Mouse (Mus musculus) ES-Bruce4 (cell line): ENCODE results near the gene Tead3. TPM values are rescaled to one million over a fixed set of nuclear protein-coding genes. Genes with fewer than 3 reads are reported as not detected.
A peak's percentile ranks its signal among the peaks of the same experiment; 100 is the strongest.
"Not testable (repeated sequence)": the region's sequence is repeated elsewhere in the genome, so short reads cannot be mapped to it uniquely, and the experiment has no call there.

ENCODE experiments used
- H3K27ac ChIP-seq: 2 replicates; pipeline ENCODE4 v1.5.1; 2012; ENCODE audit warnings: low read length, inconsistent platforms; ENCODE audit not compliant: insufficient read depth
- H3K27me3 ChIP-seq: 2 replicates; pipeline ENCODE4 v1.6.1; 2012; ENCODE audit warnings: mild to moderate bottlenecking, low read length, inconsistent platforms; ENCODE audit not compliant: control insufficient read depth, poor library complexity, insufficient read depth, severe bottlenecking
- H3K36me3 ChIP-seq: 2 replicates; pipeline ENCODE4 v1.6.1; 2012; ENCODE audit warnings: inconsistent platforms, mild to moderate bottlenecking, low read length, moderate library complexity; ENCODE audit not compliant: control insufficient read depth, poor library complexity, insufficient read depth, severe bottlenecking
- H3K4me1 ChIP-seq: one replicate; pipeline ENCODE4 v1.8.1; 2011; ENCODE audit warnings: low read length; ENCODE audit not compliant: control insufficient read depth, insufficient read depth
- H3K4me3 ChIP-seq: 2 replicates; pipeline ENCODE4 v1.5.1; 2011; ENCODE audit warnings: low read depth, mild to moderate bottlenecking, low read length
- H3K9ac ChIP-seq: 2 replicates; pipeline ENCODE4 v1.6.1; 2012; ENCODE audit warnings: low read depth, mild to moderate bottlenecking, inconsistent platforms; ENCODE audit not compliant: poor library complexity, severe bottlenecking
- H3K9me3 ChIP-seq: replicated peaks from 2 replicates; pipeline ENCODE4 v1.6.1; 2012; ENCODE audit warnings: mild to moderate bottlenecking, low read length, inconsistent platforms; ENCODE audit not compliant: control insufficient read depth, poor library complexity, insufficient read depth, severe bottlenecking
- CTCF ChIP-seq: IDR thresholded peaks from one replicate; pipeline ENCODE4 v1.8.1; 2011; ENCODE audit warnings: low read depth, low read length
- EP300 ChIP-seq: IDR thresholded peaks from 2 replicates; pipeline ENCODE4 v1.6.1; 2011; ENCODE audit warnings: low read depth, low read length; ENCODE audit not compliant: insufficient read depth
- POLR2A ChIP-seq: IDR thresholded peaks from one replicate; pipeline ENCODE4 v1.8.1; 2011; ENCODE audit warnings: low read length; ENCODE audit not compliant: insufficient read depth
- polyA plus RNA-seq: library from polyadenylated mRNA; stranded (reverse); fragments of >200 nt; gene quantifications from 2 replicates; pipeline ENCODE4 v1.2.4, GENCODE M21; 2011; ENCODE audit warnings: low read depth; ENCODE audit not compliant: missing spikeins, insufficient read depth, insufficient read length

The Tead3 gene
- polyA plus RNA-seq, 1 experiment, result 31.9 TPM

GRCm38 (mm10) chr17:28337547-28337946 is 13.1 kb downstream of the Tead3 start:
- no peaks in the 10 kb centered on the region for H3K27me3 ChIP-seq
- H3K27ac ChIP-seq, result no peak overlapping the region
- no peaks in the 10 kb centered on the region for H3K36me3 ChIP-seq
- TF ChIP-seq POLR2A, result no peak
- no peak for TF ChIP-seq CTCF
- TF ChIP-seq EP300, result no peak
- H3K9ac ChIP-seq, result no peak overlapping the region
- H3K9me3 ChIP-seq, result no peaks in the 10 kb centered on the region
- no peak overlapping the region for H3K4me3 ChIP-seq
- H3K4me1 ChIP-seq, result peaks cover 5% of the 10 kb centered on the region

DNA sequence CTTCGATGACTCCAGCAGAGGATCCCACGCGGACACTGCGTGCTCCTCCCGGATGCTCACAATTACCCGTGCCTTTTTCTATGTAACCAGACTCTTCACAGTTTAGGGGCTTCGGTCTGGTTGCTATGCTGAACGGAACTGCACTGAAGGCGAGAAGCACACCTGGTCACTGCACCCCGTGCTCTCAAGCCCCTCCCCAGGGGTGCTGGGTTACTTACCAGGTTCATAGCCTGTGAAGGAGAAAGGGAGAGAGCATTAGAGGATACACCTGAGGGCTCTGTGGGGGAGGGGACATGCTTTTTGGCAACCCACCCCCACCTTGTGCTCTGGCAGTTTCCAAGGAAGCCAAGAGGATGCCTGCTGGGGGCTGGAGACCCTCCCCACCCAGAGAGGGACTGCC is 15.3 kb downstream of the Tead3 start:
- Histone ChIP-seq H3K4me3 (no peak overlapping the region), H3K4me1 (peaks cover 8% of the 10 kb centered on the region), H3K9ac (no peak overlapping the region), H3K27ac (no peak overlapping the region), H3K9me3 (no peaks in the 10 kb centered on the region), H3K36me3 (peaks cover 13% of the 10 kb centered on the region), H3K27me3 (no peaks in the 10 kb centered on the region)
- no peak for TF ChIP-seq POLR2A
- no peak for TF ChIP-seq EP300
- no peak for TF ChIP-seq CTCF

DNA sequence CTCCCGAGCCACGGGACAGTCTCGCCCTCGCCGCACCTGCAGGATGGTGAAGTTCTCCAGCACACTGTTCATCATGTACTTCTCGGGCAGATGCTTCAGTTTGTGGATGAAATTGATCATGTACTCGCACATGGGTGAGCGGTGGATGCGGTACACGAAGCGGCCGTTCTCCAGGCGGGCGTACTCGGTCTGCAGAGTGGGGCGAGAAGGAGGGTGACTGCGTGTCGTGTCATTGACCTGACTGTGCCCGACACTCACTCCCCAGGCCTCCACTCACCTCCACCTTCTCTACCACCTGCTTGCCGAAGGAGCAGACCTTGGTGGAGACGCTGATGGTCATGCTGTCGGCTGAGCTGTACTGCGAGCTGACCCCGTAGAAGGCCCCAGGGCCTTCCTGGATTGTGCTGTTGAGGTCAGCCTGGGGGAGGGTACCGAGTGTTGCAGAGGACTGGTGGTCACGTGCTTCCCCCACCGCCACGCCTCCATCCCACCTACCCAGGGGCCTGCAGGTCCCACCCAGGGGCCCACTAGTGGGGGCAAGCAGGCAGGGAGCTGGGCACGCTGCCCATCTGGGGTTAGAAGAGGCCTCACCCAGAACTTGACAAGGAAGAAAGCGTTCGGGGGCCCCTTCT is 17.6 kb downstream of the Tead3 start:
- TF ChIP-seq EP300 (no peak), POLR2A (no peak), CTCF (no peak)
- no peak overlapping the region for H3K27ac ChIP-seq
- no peaks in the 10 kb centered on the region for H3K9me3 ChIP-seq
- H3K27me3 ChIP-seq, result no peaks in the 10 kb centered on the region
- peaks cover 8% of the 10 kb centered on the region for H3K4me1 ChIP-seq
- no peak overlapping the region for H3K4me3 ChIP-seq
- no peak overlapping the region for H3K9ac ChIP-seq
- H3K36me3 ChIP-seq, result peaks cover 30% of the 10 kb centered on the region

DNA sequence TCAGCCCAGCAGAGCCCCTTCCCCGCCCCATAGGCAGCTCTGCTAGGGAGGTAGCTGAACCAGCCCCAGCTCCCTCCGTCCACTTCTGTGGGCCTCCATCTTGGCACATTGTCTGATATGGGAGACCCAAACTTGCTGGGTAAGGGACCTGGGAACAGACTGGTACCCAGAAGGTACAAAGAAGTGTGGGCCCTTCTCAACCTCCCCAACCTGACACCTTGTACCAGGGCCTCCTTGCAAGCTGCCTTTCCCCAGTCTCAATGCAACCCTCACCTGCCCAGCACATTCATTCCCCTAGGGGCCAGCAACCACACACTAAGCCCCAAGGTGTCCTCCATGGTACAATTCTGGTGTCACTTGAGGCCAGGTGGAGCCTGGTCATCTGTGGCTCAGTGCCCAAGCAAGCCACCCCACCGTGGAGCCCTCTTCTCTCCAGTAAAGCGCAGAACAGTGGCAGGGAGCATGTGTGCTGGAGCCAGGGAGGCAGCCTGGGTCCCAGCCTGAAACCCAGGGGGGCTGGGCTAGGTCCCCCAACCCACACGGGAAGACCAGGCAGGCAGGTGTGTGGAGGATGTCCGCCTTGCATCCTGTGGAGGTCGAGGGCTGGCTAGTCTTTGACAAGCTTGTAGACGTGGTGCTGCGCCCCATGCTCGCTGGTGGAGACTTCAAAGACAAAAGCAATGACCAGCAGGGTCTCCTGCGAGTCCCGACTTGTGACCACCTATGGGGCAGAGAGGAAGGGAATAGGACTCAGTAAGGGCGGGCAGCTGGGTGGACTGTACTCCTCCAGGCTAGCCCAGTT is 18.3 kb downstream of the Tead3 start:
- H3K4me3 ChIP-seq, result no peak overlapping the region
- H3K27ac ChIP-seq, result no peak overlapping the region
- no peak for TF ChIP-seq CTCF
- no peak for TF ChIP-seq POLR2A
- no peak for TF ChIP-seq EP300
- no peaks in the 10 kb centered on the region for H3K9me3 ChIP-seq
- no peak overlapping the region for H3K9ac ChIP-seq
- peaks cover 12% of the 10 kb centered on the region for H3K4me1 ChIP-seq
- H3K36me3 ChIP-seq, result peaks cover 30% of the 10 kb centered on the region
- H3K27me3 ChIP-seq, result no peaks in the 10 kb centered on the region

- no peaks in the 10 kb centered on the region for H3K27me3 ChIP-seq
- H3K9me3 ChIP-seq, result no peaks in the 10 kb centered on the region
- H3K4me1 ChIP-seq, result peaks cover 13% of the 10 kb centered on the region
- H3K27ac ChIP-seq, result peak overlapping the region; percentile 12
- TF ChIP-seq POLR2A (no peak), CTCF (no peak), EP300 (no peak)
- peaks cover 30% of the 10 kb centered on the region for H3K36me3 ChIP-seq
- 0 out of 2 replicates have a peak overlapping the region, but pooled peaks have one; percentile 3 for H3K4me3 ChIP-seq
- H3K9ac ChIP-seq, result no peak overlapping the region
Measured at GRCm38 (mm10) chr17:28331241-28332112, 19.1 kb downstream of the Tead3 start.

GRCm38 (mm10) chr17:28330590-28330989 is 20.0 kb downstream of the Tead3 start:
- Histone ChIP-seq H3K4me3 (peak overlapping the region; percentile 24), H3K4me1 (peaks cover 14% of the 10 kb centered on the region), H3K36me3 (peaks cover 30% of the 10 kb centered on the region), H3K9ac (peak overlapping the region; percentile 95), H3K27ac (peak overlapping the region; percentile 12)
- not testable (repeated sequence) for H3K27me3 ChIP-seq, H3K9me3 ChIP-seq
